Mouse (Mus musculus) left cerebral cortex, adult 18-20 months (tissue): ENCODE data around the gene Ugt1a5. TPM values are rescaled to one million over a fixed set of nuclear protein-coding genes. Genes with fewer than 3 reads are reported as not detected.
A peak's percentile ranks its signal among the peaks of the same experiment; 100 is the strongest.

Experiments used
- DNase-seq, 2 experiments: peaks; one replicate each; pipeline ENCODE4 v3.0.0; 2021 to 2022; ENCODE audit warnings: low spot score in 2 of 2, mixed read lengths in 1 of 2
- total RNA-seq, 2 experiments: library from RNA; stranded (reverse); gene quantifications; 2 replicates each; pipeline ENCODE4 v1.2.3; 2021

Gene Ugt1a5
- total RNA-seq, 2 experiments from 2014 or later = not detected

DNA sequence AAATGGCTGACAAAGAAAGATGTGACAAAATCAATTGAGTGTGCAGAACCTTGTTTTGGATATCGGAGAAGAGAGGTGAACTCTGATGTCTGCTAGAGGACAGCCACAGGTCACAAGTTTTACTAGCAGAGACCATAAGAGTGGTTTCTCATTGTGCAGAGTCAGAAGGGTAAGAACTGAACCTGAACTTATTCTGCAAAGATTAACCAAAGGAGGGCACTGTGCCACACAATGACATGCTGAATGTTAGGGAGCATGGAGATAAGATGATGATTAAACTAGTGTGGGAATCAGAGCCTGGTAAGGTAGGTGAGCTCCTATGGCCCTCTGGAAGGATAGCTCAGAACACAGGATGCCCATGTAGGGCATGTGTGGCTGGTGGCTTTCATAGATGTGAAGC, 29.9 kb downstream of the Ugt1a5 start:
- no peak for DNase-seq

DNA sequence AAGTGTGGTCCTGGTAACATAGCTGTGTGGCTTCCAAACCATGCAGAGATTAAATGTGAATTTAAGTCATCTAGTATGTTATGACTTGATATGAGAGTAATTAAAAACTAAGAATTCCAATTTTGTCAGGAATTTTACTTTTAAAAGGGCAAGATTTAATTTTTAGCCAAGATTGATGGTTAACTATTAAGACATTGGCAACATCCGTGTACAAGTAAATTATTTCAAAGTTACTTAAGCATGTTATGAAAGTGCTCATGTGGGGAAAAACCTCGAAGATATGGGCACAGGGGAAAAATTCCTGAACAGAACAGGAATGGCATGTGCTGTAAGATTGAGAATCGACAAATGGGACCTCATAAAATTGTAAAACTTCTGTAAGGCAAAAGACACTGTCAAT, 31.6 kb downstream of the Ugt1a5 start:
- no peak for DNase-seq

DNA sequence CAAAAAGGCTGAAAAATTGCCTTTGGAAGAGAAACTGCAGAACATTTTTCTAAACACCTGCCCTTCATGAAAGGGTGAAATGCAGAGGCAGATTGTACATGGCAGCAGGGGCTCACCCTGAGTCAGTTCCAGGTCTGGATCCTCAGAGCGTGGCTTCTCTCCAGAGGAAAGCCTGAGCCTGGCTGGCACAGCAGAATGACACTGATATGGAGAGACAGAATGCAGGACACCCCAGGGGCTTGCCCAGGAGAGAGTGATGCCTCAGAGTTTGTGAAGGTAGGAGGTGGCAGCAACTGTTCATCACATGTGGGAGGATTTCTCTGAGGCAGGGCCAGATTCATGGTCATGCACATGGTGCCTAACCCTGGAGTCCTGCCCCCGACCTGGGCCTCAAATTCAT, 34.2 kb downstream of the Ugt1a5 start:
- no peak for DNase-seq

- no peak for DNase-seq
Observed at GRCm38 (mm10) chr1:88200456-88200855, 34.6 kb downstream of the Ugt1a5 start, which contains the start of gene Ugt1a2. Gene Ugt1a2, plus strand, starts transcription at chr1:88200601.

DNA sequence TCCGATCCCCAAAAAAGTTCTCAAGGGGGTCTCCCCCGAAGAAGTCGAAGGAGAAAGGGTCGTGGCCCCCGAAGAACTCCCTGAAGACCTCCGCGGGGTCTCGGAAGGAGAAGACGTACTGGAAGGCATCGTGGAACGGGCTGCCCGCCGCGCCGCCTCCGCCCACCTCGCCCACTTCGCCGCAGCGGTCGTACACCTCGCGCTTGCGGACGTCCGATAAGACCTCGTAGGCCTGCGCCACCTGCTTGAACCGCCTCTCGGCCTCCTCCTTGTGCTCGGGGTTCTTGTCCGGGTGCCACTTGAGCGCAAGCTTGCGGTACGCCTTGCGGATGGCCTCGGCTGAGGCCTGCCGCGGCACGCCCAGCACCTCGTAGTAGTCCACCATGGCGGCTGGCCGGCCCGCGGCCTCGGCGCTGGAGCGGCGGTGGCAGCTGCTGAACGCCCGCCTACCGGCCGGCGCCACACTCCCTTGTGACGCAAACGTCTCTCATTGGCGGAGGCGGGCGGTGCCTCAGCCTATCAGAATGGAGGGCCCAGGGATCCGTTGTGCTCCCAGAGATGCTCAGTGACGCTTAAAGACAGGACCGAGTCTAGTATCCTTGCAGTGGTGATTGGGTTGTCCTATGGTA, 39.6 kb downstream of the Ugt1a5 start, which contains the start of gene Dnajb3:
TSS of gene Dnajb3 (minus strand) at position 489 of the 629 bp plus-strand sequence.
- peak; percentile 80 to 88 for DNase-seq

- no peak for DNase-seq
Observed at GRCm38 (mm10) chr1:88206843-88207479, 41.1 kb downstream of the Ugt1a5 start.

DNA sequence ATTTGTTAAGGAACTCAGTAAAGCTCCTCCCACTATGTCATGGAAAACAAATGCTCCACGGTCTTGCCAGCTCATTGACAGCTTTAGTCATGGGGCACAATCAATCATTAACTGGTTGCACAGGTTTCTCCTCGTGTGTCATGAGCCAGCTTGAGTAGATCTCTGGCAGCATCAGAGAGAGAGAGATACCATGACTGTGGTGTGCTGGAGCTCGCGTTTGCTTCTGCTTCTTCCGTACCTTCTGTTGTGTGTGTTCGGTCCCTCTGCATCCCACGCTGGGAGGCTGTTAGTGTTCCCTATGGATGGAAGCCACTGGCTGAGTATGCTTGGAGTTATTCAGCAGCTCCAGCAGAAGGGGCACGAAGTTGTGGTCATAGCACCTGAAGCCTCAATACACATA, 46.0 kb downstream of the Ugt1a5 start, which contains the start of gene Ugt1a1:
TSS of gene Ugt1a1 (plus strand) at position 148 of the 400 bp plus-strand sequence.
- DNase-seq = no peak

DNA sequence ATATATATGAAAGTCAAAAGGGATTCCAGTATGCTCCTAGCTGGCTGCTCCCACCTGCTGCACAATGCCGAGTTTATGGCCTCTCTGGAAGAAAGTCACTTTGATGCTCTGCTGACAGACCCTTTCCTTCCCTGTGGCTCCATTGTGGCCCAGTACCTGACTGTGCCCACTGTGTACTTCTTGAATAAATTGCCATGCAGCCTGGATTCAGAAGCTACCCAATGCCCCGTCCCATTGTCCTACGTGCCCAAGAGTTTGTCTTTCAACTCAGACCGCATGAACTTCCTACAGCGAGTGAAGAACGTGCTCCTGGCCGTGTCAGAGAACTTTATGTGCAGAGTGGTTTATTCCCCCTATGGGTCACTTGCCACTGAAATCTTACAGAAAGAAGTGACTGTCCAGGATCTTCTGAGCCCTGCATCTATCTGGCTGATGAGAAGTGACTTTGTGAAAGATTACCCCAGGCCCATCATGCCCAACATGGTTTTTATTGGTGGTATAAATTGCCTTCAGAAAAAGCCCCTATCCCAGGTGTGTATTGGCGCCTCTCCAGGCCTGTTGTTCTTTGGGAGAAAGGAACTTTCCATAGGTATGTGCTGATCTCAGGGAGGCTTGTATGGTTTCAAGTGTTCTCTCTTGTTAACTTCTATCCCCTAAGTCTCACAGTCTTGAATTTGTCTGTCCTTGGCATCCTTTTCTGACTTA, 46.7 kb downstream of the Ugt1a5 start:
- DNase-seq = no peak

DNA sequence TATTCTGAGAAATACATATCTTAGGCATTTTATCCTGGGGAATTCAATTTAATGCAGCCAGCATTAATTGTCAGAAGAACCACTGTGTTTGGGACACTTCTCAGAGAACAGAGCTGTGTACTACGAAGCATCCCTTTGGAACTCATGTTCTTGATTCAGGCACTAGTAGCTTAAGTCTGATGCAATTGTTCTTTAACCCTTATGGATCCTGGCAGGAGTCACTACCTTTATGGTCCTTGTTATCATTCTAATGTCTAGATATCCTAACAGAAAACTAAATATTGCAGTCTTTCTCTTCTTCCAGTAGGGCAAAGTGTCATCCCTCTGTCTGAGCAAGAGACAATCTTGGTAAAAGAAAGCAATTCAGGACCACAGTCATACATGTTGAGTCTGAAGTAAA, 47.2 kb downstream of the Ugt1a5 start:
- no peak for DNase-seq

DNA sequence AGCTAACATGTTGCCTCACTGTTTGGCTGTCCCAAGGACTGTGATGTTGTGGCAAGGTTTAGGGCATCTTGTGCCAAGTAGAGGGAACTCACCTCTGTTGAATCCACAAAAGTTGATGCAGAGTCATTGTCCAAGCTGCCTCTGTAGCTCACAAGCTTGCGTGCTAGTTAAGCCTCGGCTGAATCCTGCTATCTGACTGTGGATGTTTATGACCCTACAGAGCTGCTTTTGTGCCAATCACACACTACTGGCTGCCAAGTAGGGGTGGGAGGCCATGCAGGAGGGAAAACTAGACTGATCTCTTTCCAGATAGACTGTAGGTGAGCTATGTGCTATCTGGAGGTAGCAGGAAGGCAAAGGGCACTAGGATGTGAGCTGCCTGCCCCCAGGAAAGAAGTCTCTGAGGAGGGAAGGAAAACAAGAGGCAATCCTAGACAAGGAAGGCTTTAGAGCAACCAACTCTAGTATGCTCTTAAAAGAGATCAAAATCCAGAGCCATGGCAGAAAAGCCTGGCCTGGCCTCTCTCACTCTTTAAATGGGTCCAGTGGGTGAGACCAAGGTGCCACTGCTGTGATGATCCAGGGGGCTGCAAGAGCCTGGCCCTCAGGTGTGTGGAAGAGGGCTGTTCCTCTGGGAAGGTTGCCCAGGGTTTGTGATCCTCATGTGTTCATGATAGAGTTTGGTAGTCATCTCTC, 48.1 kb downstream of the Ugt1a5 start:
- no peak for DNase-seq

GRCm38 (mm10) chr1:88214462-88214952, 48.7 kb downstream of the Ugt1a5 start:
- no peak for DNase-seq

DNA sequence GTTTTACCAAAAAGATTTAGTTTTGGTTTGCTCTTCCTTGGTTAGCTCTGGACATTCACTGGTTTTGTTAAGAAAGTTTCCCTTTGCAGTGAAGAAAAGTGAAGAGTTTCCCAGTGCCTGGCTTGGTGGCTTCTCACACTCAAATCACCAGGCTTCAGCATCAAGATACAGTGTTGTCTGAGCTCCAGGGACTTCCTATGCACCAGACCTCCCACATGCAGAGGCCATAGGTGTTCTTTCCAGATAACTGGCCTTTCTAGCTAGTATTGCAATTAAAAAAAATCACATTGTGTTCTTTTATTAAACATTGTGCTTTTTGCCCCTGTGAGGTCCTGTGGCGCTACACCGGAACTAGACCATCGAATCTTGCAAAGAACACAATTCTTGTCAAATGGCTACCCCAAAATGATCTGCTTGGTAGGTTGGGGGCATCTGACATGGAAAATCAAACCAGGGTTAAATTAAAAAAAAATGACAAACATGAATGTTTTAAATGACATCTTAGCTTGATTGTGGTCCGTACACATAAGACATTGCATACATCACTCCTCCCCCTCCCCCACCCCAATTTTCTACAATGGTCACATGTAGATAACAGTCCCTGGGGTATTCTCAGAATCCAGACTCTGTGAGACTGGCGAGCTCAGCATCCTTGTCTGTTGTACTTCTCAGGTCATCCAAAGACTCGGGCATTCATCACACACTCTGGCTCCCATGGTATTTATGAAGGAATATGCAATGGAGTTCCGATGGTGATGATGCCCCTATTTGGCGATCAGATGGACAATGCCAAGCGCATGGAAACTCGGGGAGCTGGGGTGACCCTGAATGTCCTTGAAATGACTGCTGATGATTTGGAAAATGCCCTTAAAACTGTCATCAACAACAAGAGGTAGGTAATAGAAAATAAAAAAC, 49.9 kb downstream of the Ugt1a5 start:
- DNase-seq = no peak

- DNase-seq = no peak
Observed at GRCm38 (mm10) chr1:88216551-88216950, 50.7 kb downstream of the Ugt1a5 start.

GRCm38 (mm10) chr1:88217144-88217543, 51.3 kb downstream of the Ugt1a5 start:
- no peak for DNase-seq

GRCm38 (mm10) chr1:88217576-88217975, 51.8 kb downstream of the Ugt1a5 start:
- no peak for DNase-seq

- no peak for DNase-seq
Observed at GRCm38 (mm10) chr1:88218051-88218450, 52.2 kb downstream of the Ugt1a5 start.

DNA sequence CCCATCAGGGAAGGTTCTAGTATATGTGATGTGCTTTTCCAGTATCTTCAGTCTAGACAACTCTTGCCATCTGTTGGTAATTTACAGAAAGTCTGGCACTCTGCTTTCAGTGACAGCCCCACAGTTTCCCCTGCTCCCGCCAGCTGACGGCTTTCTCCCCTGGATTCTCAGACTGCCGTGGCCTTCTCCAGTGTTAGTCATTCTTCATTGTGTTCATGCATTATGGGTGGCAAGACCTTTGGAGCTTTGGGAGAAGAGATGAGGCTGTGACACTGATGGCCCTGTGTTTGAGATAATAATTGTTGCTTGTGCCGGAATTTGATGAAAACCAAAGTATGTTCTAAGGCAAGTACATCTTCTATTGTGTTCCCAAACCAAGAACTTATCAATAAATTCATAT, 52.8 kb downstream of the Ugt1a5 start:
- DNase-seq = no peak

GRCm38 (mm10) chr1:88219054-88219453, 53.2 kb downstream of the Ugt1a5 start:
- no peak for DNase-seq

DNA sequence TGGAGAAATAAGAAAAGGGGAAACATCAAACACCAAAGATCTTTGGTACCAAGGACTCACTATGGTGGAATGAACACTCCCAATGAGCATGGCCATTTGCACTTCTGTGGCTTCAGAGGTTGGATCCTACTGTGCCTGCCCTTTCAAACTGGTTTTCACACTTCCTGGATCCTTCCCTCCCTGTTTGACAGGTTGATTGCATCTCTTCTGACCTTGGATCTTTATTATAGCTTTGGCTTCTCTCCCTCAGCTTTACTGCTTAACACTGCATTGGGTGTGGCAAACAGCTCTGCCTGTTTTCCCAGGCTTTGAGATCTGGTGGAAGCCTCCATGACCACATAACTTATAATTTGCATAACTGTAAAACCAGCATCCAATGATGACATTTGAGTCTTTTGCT, 54.5 kb downstream of the Ugt1a5 start:
- no peak for DNase-seq

GRCm38 (mm10) chr1:88222216-88222615, 56.4 kb downstream of the Ugt1a5 start:
- DNase-seq = no peak
